Mouse (Mus musculus): Measurements from ENCODE around the gene Olfr1158. TPM values are rescaled to one million over a fixed set of nuclear protein-coding genes. Genes with fewer than 3 reads are reported as not detected.
"Not testable (repeated sequence)": the region's sequence is repeated elsewhere in the genome, so short reads cannot be mapped to it uniquely, and the experiment has no call there.

Gene Olfr1158
- total and polyA plus RNA-seq, 3 experiments, result not detected

GRCm38 (mm10) chr2:87974563-87974962 lies 15.3 kb upstream of the Olfr1158 start, which contains the start of gene Olfr74:
Gene Olfr74 (minus strand): TSS chr2:87974663.
- Histone ChIP-seq H3K27me3 (ENCODE audit: control insufficient read depth in 1 of 2, insufficient read depth in 2 of 2, low read length in 2 of 2) (no peaks in the 10 kb centered on the region), H3K27ac (ENCODE audit: control insufficient read depth, low read depth, low read length) (no peak within 1 kb of the TSS), H3K9ac (ENCODE audit: control insufficient read depth, low read depth, low read length, poor library complexity, severe bottlenecking) (no peak within 1 kb of the TSS), H3K4me3 (ENCODE audit: control insufficient read depth in 1 of 2, insufficient read depth in 1 of 2, low read depth in 2 of 2, low read length in 2 of 2) (no peak within 1 kb of the TSS), H3K9me3 (replicated peaks; ENCODE audit: insufficient read depth, low read length) (no peaks in the 10 kb centered on the region), H3K4me1 (ENCODE audit: control insufficient read depth in 1 of 2, insufficient read depth in 2 of 2, low read length in 2 of 2) (no peaks in the 10 kb centered on the region), H3K36me3 (ENCODE audit: control insufficient read depth in 1 of 2, insufficient read depth in 2 of 2, low read length in 2 of 2) (no peaks in the 10 kb centered on the region), H3K79me2 (ENCODE audit: control insufficient read depth, insufficient read depth, low read length, poor library complexity) (no peaks in the 10 kb centered on the region)
- no peak for DNase-seq (ENCODE audit: low read depth, low spot score)
- TF ChIP-seq POLR2AphosphoS2 (IDR thresholded peaks at IDR 0.05; ENCODE audit: low read length) (no peak), ZNF384 (IDR thresholded peaks at IDR 0.05; ENCODE audit: low read depth, low read length) (no peak), HCFC1 (IDR thresholded peaks at IDR 0.05; ENCODE audit: low read depth, low read length) (no peak), GATA1 (IDR thresholded peaks at IDR 0.05; ENCODE audit: low read depth, low read length) (no peak), MXI1 (IDR thresholded peaks at IDR 0.05; ENCODE audit: low read depth, low read length) (no peak), CHD1 (IDR thresholded peaks at IDR 0.05; ENCODE audit: low read depth, low read length) (no peak), ZC3H11A (IDR thresholded peaks at IDR 0.05; ENCODE audit: low read depth, low read length) (no peak), ELF1 (IDR thresholded peaks at IDR 0.05; ENCODE audit: low read depth, low read length) (no peak), POLR2A (IDR thresholded peaks at IDR 0.05; ENCODE audit: control insufficient read depth in 1 of 2, insufficient read depth in 1 of 2, low read depth in 1 of 2, low read length in 2 of 2, poor library complexity in 1 of 2) (no peak), CHD2 (IDR thresholded peaks at IDR 0.05; ENCODE audit: low read length) (no peak), MAFK (IDR thresholded peaks at IDR 0.05; ENCODE audit: borderline replicate concordance, low read depth, low read length) (no peak), RCOR1 (IDR thresholded peaks at IDR 0.05; ENCODE audit: low read depth, low read length) (no peak), MAZ (IDR thresholded peaks at IDR 0.05; ENCODE audit: low read depth, low read length) (no peak), MYB (IDR thresholded peaks at IDR 0.05; ENCODE audit: low read depth, low read length) (no peak), ZKSCAN1 (IDR thresholded peaks at IDR 0.05; ENCODE audit: low read depth, low read length) (no peak), MAX (IDR thresholded peaks at IDR 0.05; ENCODE audit: low read length) (no peak), ZMIZ1 (IDR thresholded peaks at IDR 0.05; ENCODE audit: low read depth, low read length) (no peak), ETS1 (IDR thresholded peaks at IDR 0.05; ENCODE audit: low read depth, low read length) (no peak)

- no peaks in the 10 kb centered on the region for H3K9me3 ChIP-seq (replicated peaks; ENCODE audit: insufficient read depth, low read length)
Observed at GRCm38 (mm10) chr2:88007515-88008318, 17.8 kb downstream of the Olfr1158 start, which contains the start of gene Olfr1160. Gene Olfr1160 (minus strand): TSS chr2:88008268.

GRCm38 (mm10) chr2:88022474-88022873 lies 32.6 kb downstream of the Olfr1158 start, which contains the start of gene Olfr1161:
Gene Olfr1161 (plus strand): TSS chr2:88022774.
- not testable (repeated sequence) for H3K9me3 ChIP-seq (replicated peaks; ENCODE audit: insufficient read depth, low read length); H3K4me3 ChIP-seq (ENCODE audit: control insufficient read depth in 1 of 2, insufficient read depth in 1 of 2, low read depth in 2 of 2, low read length in 2 of 2); H3K36me3 ChIP-seq (ENCODE audit: control insufficient read depth in 1 of 2, insufficient read depth in 2 of 2, low read length in 2 of 2); DNase-seq (ENCODE audit: low read depth, low spot score); H3K79me2 ChIP-seq (ENCODE audit: control insufficient read depth, insufficient read depth, low read length, poor library complexity); H3K27ac ChIP-seq (ENCODE audit: control insufficient read depth, low read depth, low read length); H3K27me3 ChIP-seq (ENCODE audit: control insufficient read depth in 1 of 2, insufficient read depth in 2 of 2, low read length in 2 of 2); H3K9ac ChIP-seq (ENCODE audit: control insufficient read depth, low read depth, low read length, poor library complexity, severe bottlenecking); H3K4me1 ChIP-seq (ENCODE audit: control insufficient read depth in 1 of 2, insufficient read depth in 2 of 2, low read length in 2 of 2)

More at GRCm38 (mm10) chr2:88007515-88008318, 17.8 kb downstream of the Olfr1158 start, which contains the start of gene Olfr1160:
- H3K36me3 ChIP-seq (ENCODE audit: control insufficient read depth in 1 of 2, insufficient read depth in 2 of 2, low read length in 2 of 2), result no peaks in the 10 kb centered on the region
- no peaks in the 10 kb centered on the region for H3K27me3 ChIP-seq (ENCODE audit: control insufficient read depth in 1 of 2, insufficient read depth in 2 of 2, low read length in 2 of 2)
- no peaks in the 10 kb centered on the region for H3K4me1 ChIP-seq (ENCODE audit: control insufficient read depth in 1 of 2, insufficient read depth in 2 of 2, low read length in 2 of 2)
- no peak within 1 kb of the TSS for H3K4me3 ChIP-seq (ENCODE audit: control insufficient read depth in 1 of 2, insufficient read depth in 1 of 2, low read depth in 2 of 2, low read length in 2 of 2)
- H3K9ac ChIP-seq (ENCODE audit: control insufficient read depth, low read depth, low read length, poor library complexity, severe bottlenecking), result no peak within 1 kb of the TSS
- DNase-seq (ENCODE audit: low read depth, low spot score), result no peak
- TF ChIP-seq SMC3 (IDR thresholded peaks at IDR 0.05; ENCODE audit: low read depth, low read length) (no peak), MXI1 (IDR thresholded peaks at IDR 0.05; ENCODE audit: low read depth, low read length) (no peak), JUND (IDR thresholded peaks at IDR 0.05; ENCODE audit: low read depth, low read length) (no peak), USF2 (IDR thresholded peaks at IDR 0.05; ENCODE audit: borderline replicate concordance in 1 of 2, insufficient read depth in 1 of 2, low read depth in 1 of 2, low read length in 2 of 2) (no peak), CHD1 (IDR thresholded peaks at IDR 0.05; ENCODE audit: low read depth, low read length) (no peak), ZMIZ1 (IDR thresholded peaks at IDR 0.05; ENCODE audit: low read depth, low read length) (no peak), ZC3H11A (IDR thresholded peaks at IDR 0.05; ENCODE audit: low read depth, low read length) (no peak), RAD21 (IDR thresholded peaks at IDR 0.05; ENCODE audit: low read depth, low read length) (no peak), POLR2AphosphoS5 (IDR thresholded peaks at IDR 0.05; ENCODE audit: borderline replicate concordance, low read depth, low read length) (no peak), BHLHE40 (IDR thresholded peaks at IDR 0.05; ENCODE audit: borderline replicate concordance, low read depth, low read length) (no peak), MYC (IDR thresholded peaks at IDR 0.05; ENCODE audit: low read depth, low read length) (no peak), E2F4 (IDR thresholded peaks at IDR 0.05; ENCODE audit: borderline replicate concordance, low read depth, low read length) (no peak), NRF1 (IDR thresholded peaks at IDR 0.05; ENCODE audit: insufficient read depth, low read depth, low read length, poor library complexity, severe bottlenecking) (no peak), KAT2A (conservative IDR thresholded peaks at IDR 0.05; ENCODE audit: low read depth, low read length) (no peak), USF1 (IDR thresholded peaks at IDR 0.05; ENCODE audit: low read depth, low read length) (no peak), ZKSCAN1 (IDR thresholded peaks at IDR 0.05; ENCODE audit: low read depth, low read length) (no peak), POLR2AphosphoS2 (IDR thresholded peaks at IDR 0.05; ENCODE audit: low read length) (no peak)
- H3K79me2 ChIP-seq (ENCODE audit: control insufficient read depth, insufficient read depth, low read length, poor library complexity), result no peaks in the 10 kb centered on the region
- H3K27ac ChIP-seq (ENCODE audit: control insufficient read depth, low read depth, low read length), result no peak within 1 kb of the TSS
